Mouse (Mus musculus) kidney, postnatal 25 days (tissue): ENCODE measurements at regions not wholly inside any gene's neighbourhood (a gene's known extent, or its start where the extent isn't known, plus 50 kb on each side); places are given as distances from the start of the nearest gene placed in this dataset.

Source experiments
- DNase-seq, 2 experiments: peaks; one replicate each; pipeline ENCODE4 v3.0.0; 2021; ENCODE audit warnings: mixed read lengths in 2 of 2

GRCm38 (mm10) chr8:4411126-4411525 is 81.7 kb upstream of the Cers4 start:
- no peak for DNase-seq

GRCm38 (mm10) chr8:4411836-4412235 is 81.0 kb upstream of the Cers4 start:
- no peak for DNase-seq

GRCm38 (mm10) chr8:4413206-4413605 is 79.6 kb upstream of the Cers4 start:
- DNase-seq, result peak in 1 of 2 experiments; percentile 40

GRCm38 (mm10) chr8:4413764-4414163 is 79.1 kb upstream of the Cers4 start:
- DNase-seq, result no peak

- DNase-seq, result no peak
Measured at GRCm38 (mm10) chr8:4417141-4417540, 75.7 kb upstream of the Cers4 start.

- peak in 1 of 2 experiments; percentile 35 for DNase-seq
Measured at GRCm38 (mm10) chr8:4433161-4433560, 59.7 kb upstream of the Cers4 start.

GRCm38 (mm10) chr8:4436546-4436945 is 56.3 kb upstream of the Cers4 start:
- DNase-seq, result no peak
